Mouse (Mus musculus): ENCODE results near the gene Olfr948.

GRCm38 (mm10) chr9:39276718-39277117 is 49.1 kb downstream of the Olfr948 start, which contains the start of gene Olfr945:
- no peak for TF ChIP-seq CTCF (IDR thresholded peaks at IDR 0.05; ENCODE audit: low read depth, low read length)
- TF ChIP-seq POLR2A (IDR thresholded peaks at IDR 0.05; ENCODE audit: borderline replicate concordance, low read depth, low read length), result no peak

Measured in bone marrow macrophage, adult 2 months (primary cell).